24 mouse cellular contexts compared by ENCODE assay signal in the genomic region with DNA sequence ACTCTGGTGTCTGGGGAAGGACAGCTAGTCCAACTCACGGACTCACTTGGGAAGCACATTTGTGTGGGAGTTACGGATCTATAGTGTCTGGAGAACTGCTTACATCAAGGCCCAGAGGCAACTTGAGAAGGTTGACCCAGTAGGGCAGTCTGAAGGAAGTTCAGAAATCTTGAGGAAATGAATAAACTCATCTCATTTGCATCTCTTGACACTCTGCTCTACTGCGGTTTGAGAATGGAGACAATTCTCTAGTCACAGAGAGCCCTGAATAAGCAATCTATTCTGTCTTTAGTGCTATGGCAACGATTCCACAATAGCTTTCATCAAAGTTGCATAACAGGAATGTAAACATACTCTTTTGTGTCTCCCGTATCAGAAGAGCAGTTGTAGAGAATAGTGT. TPM values are rescaled to one million over a fixed set of nuclear protein-coding genes. Genes with fewer than 3 reads are reported as not detected.
DNase-seq lines count a peak whose midpoint lies in the region; ATAC-seq and TF ChIP-seq lines count a peak whose summit lies in the region.
"Had no signal": no experiment of that assay in that cellular context is flagged by ENCODE, and none has a peak within 500 bp of the region (broad histone marks: within the 10 kb centered on the region; RNA-seq: fewer than 3 reads in every experiment).

No protein-coding gene starts in this region.

- TF ChIP-seq EP300 in heart, adult 2 months (IDR thresholded peaks at IDR 0.05; ENCODE audit: insufficient read depth, low read depth, low read length): no peak

- H3K27ac ChIP-seq in heart, adult 2 months: peak overlapping the region; percentile 26
- H3K27ac ChIP-seq in liver, adult 2 months (replicated peaks; ENCODE audit: insufficient read depth, low read depth, low read length): 0 out of 2 replicates have a peak overlapping the region, but pooled peaks have one; percentile 30
- no peak overlapping the region for H3K27ac ChIP-seq in kidney, embryonic 16.5 days (ENCODE audit: low read length)
- H3K27ac ChIP-seq: embryonic facial prominence, embryonic 10.5 days; heart, embryonic 10.5 days; hindbrain, postnatal 0 days; layer of hippocampus, adult 2 months; liver, embryonic 13.5 days; lung, embryonic 15.5 days; midbrain, embryonic 13.5 days; neural tube, embryonic 12.5 days had no signal

- H3K27me3 ChIP-seq in heart, adult 2 months (ENCODE audit: control insufficient read depth, insufficient read depth, low read length): no peaks in the 10 kb centered on the region
- no peaks in the 10 kb centered on the region for H3K27me3 ChIP-seq in liver, adult 2 months (ENCODE audit: control insufficient read depth, insufficient read depth, low read length)
- no peaks in the 10 kb centered on the region for H3K27me3 ChIP-seq in kidney, embryonic 16.5 days (ENCODE audit: insufficient read depth, low read length)
- H3K27me3 ChIP-seq: lung, embryonic 15.5 days had no signal

- peaks cover 4% of the 10 kb centered on the region; the same call in 1 of the 2 replicates for H3K79me2 ChIP-seq in heart, adult 2 months (replicated peaks; ENCODE audit: control insufficient read depth, insufficient read depth, low read length)
- H3K79me2 ChIP-seq in liver, adult 2 months (ENCODE audit: control insufficient read depth, insufficient read depth, low read length): peaks cover 15% of the 10 kb centered on the region; the same call in 1 of the 2 replicates

- H3K9me3 ChIP-seq in kidney, embryonic 16.5 days (ENCODE audit: low read length): no peaks in the 10 kb centered on the region
- H3K9me3 ChIP-seq: embryonic facial prominence, embryonic 10.5 days; heart, embryonic 10.5 days; liver, embryonic 13.5 days; lung, embryonic 15.5 days; midbrain, embryonic 13.5 days; neural tube, embryonic 12.5 days had no signal

- TF ChIP-seq POLR2A in heart, adult 2 months (IDR thresholded peaks at IDR 0.05; ENCODE audit: insufficient read depth, low read depth, low read length): no peak
- TF ChIP-seq POLR2A in liver, adult 2 months (IDR thresholded peaks at IDR 0.05; ENCODE audit: extremely low read depth, insufficient read depth, low read length): no peak

- peak overlapping the region; percentile 15; the same call in 1 of the 2 replicates for H3K4me3 ChIP-seq in heart, adult 2 months
- no peak overlapping the region for H3K4me3 ChIP-seq in liver, adult 2 months (ENCODE audit: insufficient read depth, low read depth, low read length)
- no peak overlapping the region for H3K4me3 ChIP-seq in kidney, embryonic 16.5 days (ENCODE audit: low read length)
- H3K4me3 ChIP-seq: embryonic facial prominence, embryonic 10.5 days; heart, embryonic 10.5 days; layer of hippocampus, adult 2 months; liver, embryonic 13.5 days; lung, embryonic 15.5 days; midbrain, embryonic 13.5 days; neural tube, embryonic 12.5 days had no signal

- peak; percentile 56 for ATAC-seq in activated CD4-positive, CD25-positive, alpha-beta regulatory T cell, adult 4 months
- peak; percentile 39 for ATAC-seq in inflammation-experienced regulatory T-cells, adult 6 months
- ATAC-seq in kidney, embryonic 16.5 days (ENCODE audit: low FRiP score, low TSS enrichment): no peak
- ATAC-seq: CD4-positive, CD25-positive, alpha-beta regulatory T cell, adult 4 months; forebrain, embryonic 16.5 days; hindbrain, postnatal 0 days; midbrain, embryonic 13.5 days had no signal

- intact Hi-C loops in heart, adult 2 months (cut with DNase I): loop anchor here (5.0 kb wide), 1 partner anchor 95 kb away; no protein-coding TSS in a partner anchor

- DNase-seq in heart, adult 2 months: no peak
- no peak for DNase-seq in heart, postnatal 4 days
- DNase-seq in liver, adult 2 months (ENCODE audit: extremely low read depth, low read depth, low spot score): no peak
- DNase-seq in liver: no peak
- DNase-seq in spleen, adult 18-20 months: no peak
- DNase-seq: cerebellum, adult 11-12 months; gastrocnemius, postnatal 14 days; kidney, adult 8-10 months; layer of hippocampus, postnatal 36 days; liver, embryonic 13.5 days; retina, postnatal 1 day; right cerebral cortex, postnatal 25 days had no signal

- H3K36me3 ChIP-seq in heart, adult 2 months (ENCODE audit: control insufficient read depth, insufficient read depth, low read length): peaks cover 40% of the 10 kb centered on the region
- peaks cover 1% of the 10 kb centered on the region; the same call in 1 of the 2 replicates for H3K36me3 ChIP-seq in liver, adult 2 months (ENCODE audit: control insufficient read depth, insufficient read depth, low read length)
- no peaks in the 10 kb centered on the region for H3K36me3 ChIP-seq in kidney, embryonic 16.5 days (ENCODE audit: insufficient read depth, low read length)
- H3K36me3 ChIP-seq: embryonic facial prominence, embryonic 10.5 days; heart, embryonic 10.5 days; liver, embryonic 13.5 days; lung, embryonic 15.5 days; midbrain, embryonic 13.5 days; neural tube, embryonic 12.5 days had no signal

- no peak overlapping the region for H3K4me2 ChIP-seq in kidney, embryonic 16.5 days (replicated peaks; ENCODE audit: low read depth, low read length)
- H3K4me2 ChIP-seq: liver, embryonic 13.5 days; lung, embryonic 15.5 days; midbrain, embryonic 13.5 days; neural tube, embryonic 12.5 days had no signal

- WGBS in heart, adult 2 months: 35% methylated on average over 5 of the region's 5 CpGs
- WGBS in liver, adult 2 months: 35% methylated on average over 5 of the region's 5 CpGs
- WGBS in kidney, embryonic 16.5 days: 58% methylated on average over 5 of the region's 5 CpGs

- no peak overlapping the region for H3K9ac ChIP-seq in heart, adult 2 months (ENCODE audit: low read depth, low read length)
- no peak overlapping the region for H3K9ac ChIP-seq in liver, adult 2 months (ENCODE audit: low read depth, low read length)
- no peak overlapping the region for H3K9ac ChIP-seq in kidney, embryonic 16.5 days (replicated peaks; ENCODE audit: low read length)
- H3K9ac ChIP-seq: liver, embryonic 13.5 days; lung, embryonic 15.5 days; midbrain, embryonic 13.5 days; neural tube, embryonic 12.5 days had no signal

- H3K4me1 ChIP-seq in heart, adult 2 months (ENCODE audit: control insufficient read depth, insufficient read depth, low read length): peaks cover 11% of the 10 kb centered on the region
- H3K4me1 ChIP-seq in liver, adult 2 months (ENCODE audit: control insufficient read depth, insufficient read depth, low read length): peaks cover 14% of the 10 kb centered on the region
- peaks cover 24% of the 10 kb centered on the region for H3K4me1 ChIP-seq in kidney, embryonic 16.5 days (ENCODE audit: insufficient read depth, low read length)

- no peak for TF ChIP-seq CTCF in heart, adult 2 months (IDR thresholded peaks at IDR 0.05)
- TF ChIP-seq CTCF in liver, adult 2 months (IDR thresholded peaks at IDR 0.05; ENCODE audit: low read depth, low read length): no peak

RNA-seq across cellular contexts. Expression of a gene that starts 4.8 kb away (rescaled TPM):
- 10 to 100 TPM in 1 of 2 experiments, 1 to 10 TPM in 1; 7.8 to 10.5 TPM for total RNA-seq in heart, adult 2 months (2021)
- polyA plus RNA-seq in heart, adult 2 months (2012; rRNA removed): 0.64 and 2.4 TPM in 2 replicates
- total RNA-seq in heart, postnatal 4 days (2021): 10 to 100 TPM; 25.0 to 27.5 TPM
- total RNA-seq in liver, adult 2 months (2014; rRNA removed): 1.6 and 2.7 TPM in 2 replicates
- 1.5 and 1.6 TPM in 2 replicates for polyA plus RNA-seq in liver, adult 2 months (2012; rRNA removed)
- under 1 TPM in 1 of 2 experiments, not detected in 1; 0.60 TPM for polyA plus RNA-seq in activated CD4-positive, CD25-positive, alpha-beta regulatory T cell, adult 4 months (2017; shearing (Covaris generic))
- 1 to 10 TPM in 1 of 3 experiments, under 1 TPM in 1, not detected in 1; 0.95 to 1.1 TPM for polyA plus RNA-seq in inflammation-experienced regulatory T-cells, adult 6 months (2017; shearing (Covaris generic))
- 6.7 and 8.8 TPM in 2 replicates for polyA plus RNA-seq in kidney, embryonic 16.5 days (2015; fragmentation: Nextera tagmentation; extraction: Ambion mirVana)
- total RNA-seq: hindbrain, postnatal 0 days had no signal

RNA-seq across cellular contexts. Expression of a gene that starts 4.8 kb away (rescaled TPM):
- total RNA-seq in heart, adult 2 months (2021): 10 to 100 TPM; 34.8 TPM
- polyA plus RNA-seq in heart, adult 2 months (2012; rRNA removed): 6.8 and 14.0 TPM in 2 replicates
- total RNA-seq in heart, postnatal 4 days (2021): 10 to 100 TPM; 82.4 to 86.8 TPM
- 20.1 and 22.2 TPM in 2 replicates for total RNA-seq in liver, adult 2 months (2014; rRNA removed)
- polyA plus RNA-seq in liver, adult 2 months (2012; rRNA removed): 2.9 and 3.2 TPM in 2 replicates
- under 1 TPM; 0.68 to 0.87 TPM for polyA plus RNA-seq in activated CD4-positive, CD25-positive, alpha-beta regulatory T cell, adult 4 months (2017; shearing (Covaris generic))
- polyA plus RNA-seq in inflammation-experienced regulatory T-cells, adult 6 months (2017; shearing (Covaris generic)): under 1 TPM; 0.42 to 0.97 (median 0.77) TPM
- polyA plus RNA-seq in kidney, embryonic 16.5 days (2015; fragmentation: Nextera tagmentation; extraction: Ambion mirVana): 32.2 and 32.5 TPM in 2 replicates

RNA-seq across cellular contexts. Expression of a gene that starts 7.0 kb away (rescaled TPM):
- total RNA-seq in heart, adult 2 months (2021): 10 to 100 TPM; 15.6 to 18.0 TPM
- polyA plus RNA-seq in heart, adult 2 months (2012; rRNA removed): 16.1 and 16.5 TPM in 2 replicates
- total RNA-seq in heart, postnatal 4 days (2021): 10 to 100 TPM; 34.5 to 37.0 TPM
- total RNA-seq in liver, adult 2 months (2014; rRNA removed): 3.8 and 5.1 TPM in 2 replicates
- 20.3 and 28.5 TPM in 2 replicates for polyA plus RNA-seq in liver, adult 2 months (2012; rRNA removed)
- 1 to 10 TPM; 2.6 to 2.8 TPM for polyA plus RNA-seq in activated CD4-positive, CD25-positive, alpha-beta regulatory T cell, adult 4 months (2017; shearing (Covaris generic))
- polyA plus RNA-seq in inflammation-experienced regulatory T-cells, adult 6 months (2017; shearing (Covaris generic)): 1 to 10 TPM; 2.0 to 2.5 (median 2.5) TPM
- polyA plus RNA-seq in kidney, embryonic 16.5 days (2015; fragmentation: Nextera tagmentation; extraction: Ambion mirVana): 5.8 and 7.5 TPM in 2 replicates
